Mouse (Mus musculus): ENCODE data around the gene Map1s.

- TF ChIP-seq CTCF (IDR thresholded peaks at IDR 0.05; ENCODE audit: borderline replicate concordance, insufficient read depth, low read length): no peak
- TF ChIP-seq POLR2A (IDR thresholded peaks at IDR 0.05; ENCODE audit: low read depth, low read length): no peak
Measured at GRCm38 (mm10) chr8:70902211-70902610, 3.5 kb upstream of the Map1s start.
